Mouse (Mus musculus) adrenal gland, postnatal 4 days (tissue): Measurements from ENCODE around the gene Csnk1g1. TPM values are rescaled to one million over a fixed set of nuclear protein-coding genes. Genes with fewer than 3 reads are reported as not detected.

Source experiments
- DNase-seq, 2 experiments: peaks; one replicate each; pipeline ENCODE4 v3.0.0; 2021 to 2022; ENCODE audit warnings: low spot score in 2 of 2, mixed read lengths in 2 of 2
- total RNA-seq, 2 experiments: library from RNA; stranded (reverse); gene quantifications; 2 replicates each; pipeline ENCODE4 v1.2.3; 2021

The Csnk1g1 gene
- total RNA-seq, 2 experiments from 2014 or later: 30.3 to 33.1 TPM

DNA sequence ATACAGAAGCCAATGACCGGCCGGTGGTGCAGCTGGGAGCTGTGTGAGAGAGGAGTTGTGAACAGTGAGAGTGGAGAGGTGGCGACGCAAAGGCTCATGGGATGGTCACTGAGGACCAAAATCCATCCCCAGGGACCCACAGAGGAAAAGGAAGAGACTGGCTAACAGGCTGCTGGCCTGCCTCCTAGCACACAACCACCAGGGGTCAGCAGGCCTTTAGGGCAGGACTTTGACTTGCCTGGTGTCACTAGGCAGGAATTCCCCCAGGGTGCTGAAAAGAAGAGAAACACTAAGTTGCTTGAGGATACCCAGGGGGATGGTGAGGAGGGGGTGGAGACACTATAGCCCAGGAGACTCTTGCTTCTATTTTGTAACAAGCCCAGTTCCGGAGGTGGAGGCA, 158.8 kb downstream of the Csnk1g1 start:
- no peak for DNase-seq

- no peak for DNase-seq
Observed at GRCm38 (mm10) chr9:66068056-66068455, 159.3 kb downstream of the Csnk1g1 start.

GRCm38 (mm10) chr9:66068971-66069391, 160.3 kb downstream of the Csnk1g1 start:
- DNase-seq: no peak

GRCm38 (mm10) chr9:66069583-66069982, 160.9 kb downstream of the Csnk1g1 start, which contains the start of gene Snx22:
Gene Snx22 (minus strand): TSS chr9:66069719.
- peak; percentile 60 to 72 for DNase-seq

GRCm38 (mm10) chr9:66070151-66070550, 161.4 kb downstream of the Csnk1g1 start:
- no peak for DNase-seq

DNA sequence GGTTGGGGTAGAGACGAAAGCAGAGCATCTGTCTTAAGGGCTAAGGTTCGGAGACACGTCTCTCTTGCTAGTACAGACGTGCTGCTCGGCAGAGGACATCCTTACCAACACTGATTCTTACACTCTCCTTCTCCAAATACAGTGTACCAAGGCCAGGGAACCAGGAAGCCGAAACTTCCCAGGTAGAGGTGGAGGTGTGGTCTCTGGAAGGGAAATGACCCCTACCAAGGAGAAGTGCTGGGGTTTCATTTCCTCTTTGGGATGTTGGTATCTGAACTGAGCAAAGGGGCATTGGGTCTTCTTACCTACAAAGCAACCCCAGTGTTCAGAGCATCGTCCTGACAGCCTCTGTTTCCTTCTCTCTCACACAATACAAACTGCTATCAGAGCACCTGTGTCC, 164.0 kb downstream of the Csnk1g1 start:
- no peak for DNase-seq

DNA sequence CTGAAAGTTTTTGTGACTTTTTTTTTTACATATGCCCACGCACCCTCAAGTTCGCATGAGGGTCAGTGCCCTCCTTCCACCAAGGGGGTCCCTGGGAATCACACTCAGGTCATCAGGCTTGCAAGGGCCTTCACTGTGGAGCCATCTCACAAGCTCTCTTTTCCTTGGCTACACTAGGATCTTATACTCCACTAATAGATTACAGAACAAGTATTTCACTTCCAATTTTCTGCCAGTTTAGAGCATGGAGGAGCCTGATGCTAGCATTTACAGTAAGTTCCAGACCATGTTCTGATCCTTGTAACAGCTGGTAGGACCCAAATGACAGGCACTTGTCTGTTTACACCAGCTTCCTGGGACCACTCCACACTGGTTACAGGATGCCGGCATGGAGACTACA, 169.3 kb downstream of the Csnk1g1 start:
- DNase-seq: no peak

DNA sequence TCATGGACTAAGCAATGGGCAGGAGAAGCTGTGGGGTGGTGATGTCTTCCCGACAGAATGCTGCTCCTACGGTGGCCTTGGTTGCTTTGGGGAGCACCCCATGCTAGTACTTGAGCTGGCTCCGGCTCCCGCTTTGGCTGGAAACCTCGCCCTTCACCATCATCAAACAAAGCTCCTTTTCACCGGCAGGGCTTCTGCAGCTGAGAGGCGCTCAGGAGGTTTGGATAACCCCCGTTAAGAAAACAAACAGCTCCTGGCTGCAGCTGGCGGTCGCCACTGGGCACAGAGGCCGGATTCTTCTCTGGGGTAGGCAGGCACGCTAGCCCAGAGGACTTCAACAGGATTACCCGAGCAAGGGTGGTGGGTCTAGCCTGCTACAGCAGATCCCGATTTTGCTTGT, 169.8 kb downstream of the Csnk1g1 start:
- DNase-seq: no peak

- DNase-seq: no peak
Observed at GRCm38 (mm10) chr9:66080804-66081459, 172.2 kb downstream of the Csnk1g1 start.

GRCm38 (mm10) chr9:66081999-66082398, 173.3 kb downstream of the Csnk1g1 start:
- DNase-seq: no peak

DNA sequence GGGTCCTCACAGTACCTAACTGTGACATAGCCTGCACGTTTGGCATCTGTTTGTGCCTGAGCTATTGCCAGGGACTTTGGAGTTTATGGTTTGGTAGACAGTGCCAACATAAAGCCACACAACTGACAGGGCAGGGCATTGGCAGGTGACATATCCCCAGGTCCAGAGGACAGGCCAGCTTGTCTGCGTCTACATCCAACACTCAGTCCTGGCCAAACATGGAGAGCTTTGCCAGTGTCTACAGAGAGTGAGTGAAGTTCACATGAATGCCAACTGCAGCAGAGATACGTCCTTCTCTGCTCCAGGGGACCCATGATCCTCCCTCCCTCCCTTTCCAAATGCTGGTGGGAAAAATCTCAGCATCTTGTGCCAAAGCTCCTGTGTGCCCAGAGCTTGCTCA, 175.4 kb downstream of the Csnk1g1 start:
- DNase-seq: no peak

DNA sequence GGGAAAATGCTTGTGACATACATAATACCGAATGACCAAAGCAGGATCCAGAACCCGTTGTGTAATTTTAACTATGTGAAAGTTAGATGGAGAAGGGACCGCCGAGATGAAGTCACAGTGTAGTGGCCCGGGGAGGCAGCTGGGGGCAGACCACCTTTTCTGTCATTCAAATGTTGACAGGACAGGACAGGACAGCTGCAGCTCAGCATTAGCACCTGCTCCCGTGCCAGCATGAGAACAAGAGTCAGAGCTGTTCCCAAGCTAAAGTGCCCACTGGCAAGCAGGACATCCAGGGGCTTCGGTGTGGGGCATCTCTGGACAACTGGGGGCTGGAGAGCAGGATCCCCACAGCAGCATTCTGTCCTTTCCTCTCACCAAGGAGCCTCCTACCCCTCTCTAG, 178.3 kb downstream of the Csnk1g1 start:
- DNase-seq: no peak

DNA sequence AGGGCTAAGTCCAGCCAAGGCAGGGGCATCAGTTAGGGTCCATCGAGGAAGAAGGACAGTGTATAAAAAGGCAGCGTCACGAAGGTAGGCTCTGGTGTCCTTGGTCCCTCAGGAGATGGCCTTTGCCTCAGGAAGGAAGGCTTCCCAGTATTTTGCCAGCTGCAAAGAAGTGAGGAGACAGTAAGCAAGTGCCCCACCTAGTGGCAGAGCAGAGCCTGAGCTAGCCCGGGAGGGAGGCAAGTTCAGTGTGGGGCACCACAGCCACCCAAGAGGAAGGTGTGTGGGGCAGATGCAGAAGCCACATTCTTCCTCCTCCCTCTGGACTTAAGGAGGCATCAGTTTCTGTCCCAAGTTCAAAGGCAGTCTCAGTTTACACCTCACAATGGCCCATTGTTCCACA, 179.7 kb downstream of the Csnk1g1 start:
- DNase-seq: peak in 1 of 2 experiments; percentile 44

- no peak for DNase-seq
Observed at GRCm38 (mm10) chr9:66090593-66091244, 182.0 kb downstream of the Csnk1g1 start.

DNA sequence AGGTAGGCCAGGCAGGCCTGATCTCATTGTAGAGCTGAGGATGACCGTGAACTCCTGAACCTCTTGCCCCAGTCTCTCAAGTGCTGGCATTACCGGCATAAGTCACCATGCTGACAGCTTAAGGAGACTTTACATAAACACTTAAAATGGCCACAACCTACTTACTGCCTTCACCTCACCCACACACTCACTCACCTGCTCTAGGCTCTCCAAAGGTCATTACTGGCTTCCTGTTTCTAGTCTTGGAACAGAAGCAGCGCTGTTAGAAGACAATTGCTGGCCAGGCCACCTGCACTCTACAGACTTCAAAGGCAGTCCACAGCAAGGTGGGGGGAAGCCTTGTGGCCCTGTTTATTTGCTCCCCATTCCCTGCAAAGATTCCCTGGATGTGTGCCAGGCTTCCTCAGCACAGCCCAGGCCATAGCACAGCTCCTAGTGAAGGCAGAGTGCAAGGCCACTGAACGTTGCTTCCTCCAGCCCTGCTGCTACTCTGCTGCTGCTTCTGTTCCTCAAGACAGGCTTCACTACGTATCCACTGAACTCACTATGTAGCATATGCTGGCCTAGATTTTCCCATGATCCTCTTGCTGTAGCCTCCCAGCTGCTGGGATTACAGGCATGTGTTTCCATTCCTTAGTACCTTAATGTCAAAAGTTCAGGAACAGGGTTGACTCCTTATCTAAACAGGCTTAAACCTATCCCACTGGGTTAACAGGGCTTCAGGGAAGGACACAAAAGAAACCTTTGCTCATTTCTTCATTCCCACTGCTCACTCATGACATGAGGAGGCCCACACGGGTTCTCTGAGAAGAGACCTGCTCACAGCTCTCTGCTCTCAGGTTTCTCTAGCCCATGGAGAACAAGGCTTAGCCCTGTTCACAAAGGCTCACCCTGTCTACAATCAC, 182.9 kb downstream of the Csnk1g1 start:
- no peak for DNase-seq

DNA sequence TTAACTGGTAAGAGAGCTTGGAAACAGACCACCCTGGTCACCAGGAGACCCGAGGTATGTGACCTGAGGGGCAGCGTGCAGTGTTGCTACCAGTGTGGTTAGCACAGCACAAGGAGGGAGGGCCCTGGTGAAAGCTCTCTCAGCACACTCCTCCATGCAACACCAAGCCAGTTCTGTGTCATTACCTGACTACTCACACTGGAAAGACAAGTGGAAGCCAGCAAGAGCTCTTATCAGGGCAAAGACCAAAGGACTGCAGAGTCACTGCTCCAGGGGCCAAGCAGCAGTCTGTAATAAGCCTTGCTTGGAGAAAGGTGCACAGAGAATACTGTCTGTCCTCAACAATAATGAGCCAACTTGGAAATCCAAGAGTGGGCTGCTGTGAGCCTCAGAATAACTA, 183.9 kb downstream of the Csnk1g1 start:
- no peak for DNase-seq

Other genes with a start within 250 kb of the Csnk1g1 start
- gene Oaz2, start 240.9 kb upstream of the Csnk1g1 start, total RNA-seq: 100 to 1,000 TPM; 173 to 180 TPM
- gene Zfp609, start 81.4 kb upstream of the Csnk1g1 start, total RNA-seq: 10 to 100 TPM; 46.5 to 52.7 TPM
- 10 to 100 TPM; 32.7 to 40.6 TPM for gene Pclaf, start 18.7 kb upstream of the Csnk1g1 start, total RNA-seq
- 10 to 100 TPM; 40.0 to 40.7 TPM for gene Trip4, start 130 bp upstream of the Csnk1g1 start, total RNA-seq
- 100 to 1,000 TPM; 441 to 449 TPM for gene Ppib, start 151.3 kb downstream of the Csnk1g1 start, total RNA-seq
- 1 to 10 TPM; 1.3 to 2.9 TPM for gene Snx22, start 160.8 kb downstream of the Csnk1g1 start, total RNA-seq
- 100 to 1,000 TPM; 107 to 111 TPM for gene Snx1, start 217.7 kb downstream of the Csnk1g1 start, total RNA-seq
- 100 to 1,000 TPM; 103 TPM for gene Ciao2a, start 217.7 kb downstream of the Csnk1g1 start, total RNA-seq
- 1 to 10 TPM; 7.6 to 9.7 TPM for gene Dapk2, start 249.3 kb downstream of the Csnk1g1 start, total RNA-seq